Comparison of ENCODE assay signal across 9 mouse cellular contexts in the genomic region with DNA sequence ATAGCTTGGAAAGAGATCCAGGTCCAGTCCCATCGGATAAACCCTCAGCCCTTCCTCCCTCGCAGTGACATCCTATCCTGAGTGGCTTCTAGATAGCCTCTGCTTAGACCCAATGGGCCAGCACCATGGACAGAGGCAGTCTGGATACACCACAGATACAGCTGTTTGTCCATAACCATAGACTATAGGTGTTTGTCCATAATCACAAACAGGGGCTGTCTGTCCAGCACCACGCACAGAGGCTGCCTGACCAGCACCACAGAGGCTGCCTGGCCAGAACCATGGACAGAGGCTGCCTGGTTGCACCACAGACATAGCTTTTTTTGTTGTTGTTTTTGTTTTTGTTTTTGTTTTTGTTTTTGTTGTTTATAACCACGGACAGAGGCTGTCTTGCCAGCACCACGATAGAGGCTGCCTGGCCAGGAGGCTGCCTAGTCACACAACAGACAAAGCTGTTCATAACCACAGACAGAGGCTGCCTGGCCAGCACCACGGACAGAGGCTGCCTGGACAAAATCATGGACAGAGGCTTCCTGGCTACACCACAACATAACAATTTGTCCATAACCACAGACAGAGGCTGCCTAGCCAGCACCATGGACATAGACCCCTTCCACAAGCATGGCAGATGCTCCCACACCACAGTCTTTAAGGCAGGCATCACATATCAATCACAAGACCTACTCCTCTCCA.
A peak's percentile ranks its signal among the peaks of the same experiment; 100 is the strongest.
DNase-seq lines count a peak whose midpoint lies in the region; ATAC-seq and TF ChIP-seq lines count a peak whose summit lies in the region.
"Had no signal": no experiment of that assay in that cellular context is flagged by ENCODE, and none has a peak within 500 bp of the region (broad histone marks: within the 10 kb centered on the region; RNA-seq: fewer than 3 reads in every experiment).

No protein-coding gene starts in this region.

- H3K4me2 ChIP-seq in lung, embryonic 14.5 days = no peak overlapping the region
- no peak overlapping the region for H3K4me2 ChIP-seq in neural tube, embryonic 11.5 days (ENCODE audit: low read depth)

- H3K36me3 ChIP-seq in lung, embryonic 14.5 days (ENCODE audit: insufficient read depth) = no peaks in the 10 kb centered on the region
- H3K36me3 ChIP-seq in neural tube, embryonic 11.5 days (ENCODE audit: control insufficient read depth, insufficient read depth, low read length) = no peaks in the 10 kb centered on the region

- no peaks in the 10 kb centered on the region for H3K9me3 ChIP-seq in lung, embryonic 14.5 days (ENCODE audit: low read depth, low read length)
- H3K9me3 ChIP-seq in neural tube, embryonic 11.5 days (ENCODE audit: control insufficient read depth, low read length) = no peaks in the 10 kb centered on the region

- no peak overlapping the region for H3K9ac ChIP-seq in lung, embryonic 14.5 days
- H3K9ac ChIP-seq in neural tube, embryonic 11.5 days (ENCODE audit: low read length) = no peak overlapping the region

- no peak for TF ChIP-seq CTCF in lung, embryonic 14.5 days (IDR thresholded peaks at IDR 0.05; ENCODE audit: low read depth)

- H3K27me3 ChIP-seq in lung, embryonic 14.5 days (ENCODE audit: insufficient read depth, low read length) = no peaks in the 10 kb centered on the region
- no peaks in the 10 kb centered on the region for H3K27me3 ChIP-seq in neural tube, embryonic 11.5 days (ENCODE audit: control insufficient read depth, insufficient read depth, low read length)

- no peaks in the 10 kb centered on the region for H3K4me1 ChIP-seq in lung, embryonic 14.5 days (ENCODE audit: insufficient read depth)
- H3K4me1 ChIP-seq in neural tube, embryonic 11.5 days (ENCODE audit: control insufficient read depth, insufficient read depth, low read length) = no peaks in the 10 kb centered on the region

- ATAC-seq in lung, embryonic 14.5 days (ENCODE audit: insufficient read depth) = peak; percentile 38; the same call in 1 of the 2 replicates
- ATAC-seq in neural tube, embryonic 11.5 days (ENCODE audit: insufficient read depth, low FRiP score, low TSS enrichment) = no peak
- ATAC-seq: hindbrain, embryonic 16.5 days had no signal

- WGBS in lung, embryonic 14.5 days = 50% methylated on average over 6 of the region's 6 CpGs
- WGBS in neural tube, embryonic 11.5 days = 63% methylated on average over 6 of the region's 6 CpGs

- H3K4me3 ChIP-seq in lung, embryonic 14.5 days (ENCODE audit: low read depth, low read length) = no peak overlapping the region
- no peak overlapping the region for H3K4me3 ChIP-seq in neural tube, embryonic 11.5 days (ENCODE audit: low read depth, low read length)
- H3K4me3 ChIP-seq: erythroblast, embryonic 14.5 days had no signal

- peak; percentile 82 for DNase-seq in lung, embryonic 14.5 days
- DNase-seq in lung, postnatal 25 days (ENCODE audit: low spot score) = no peak
- DNase-seq in adrenal gland, postnatal 14 days = peak; percentile 72
- peak; percentile 16 for DNase-seq in hindlimb bud, embryonic 11.5 days (ENCODE audit: extremely low spot score, low read depth, low spot score)
- DNase-seq in neural tube, embryonic 11.5 days (ENCODE audit: low spot score) = peak; percentile 29
- DNase-seq in cerebellum, postnatal 14 days = no peak
- DNase-seq in spleen, postnatal 4 days (ENCODE audit: low spot score in 2 of 2) = no peak

- H3K27ac ChIP-seq in lung, embryonic 14.5 days (ENCODE audit: low read depth) = no peak overlapping the region
- H3K27ac ChIP-seq in neural tube, embryonic 11.5 days (ENCODE audit: low read depth, low read length) = no peak overlapping the region

Comparison
In these comparisons a context has a peak if more than half of its experiments do, and no peak if none do; other contexts are left out.
1. DNase-seq: peak in lung, embryonic 14.5 days (single experiment), adrenal gland, postnatal 14 days (single experiment), hindlimb bud, embryonic 11.5 days (single experiment) and neural tube, embryonic 11.5 days (single experiment); none in lung, postnatal 25 days (single experiment), cerebellum, postnatal 14 days (0 of 2) and spleen, postnatal 4 days (0 of 2).